18 mouse cellular contexts compared by ENCODE assay signal in genomic region chr11:56810141-56810540, GRCm38 (mm10).
DNase-seq lines count a peak whose midpoint lies in the region; ATAC-seq and TF ChIP-seq lines count a peak whose summit lies in the region.
"Had no signal": no experiment of that assay in that cellular context is flagged by ENCODE, and none has a peak within 500 bp of the region (broad histone marks: within the 10 kb centered on the region; RNA-seq: fewer than 3 reads in every experiment).

No protein-coding gene starts in this region.

- no peaks in the 10 kb centered on the region for H3K9me3 ChIP-seq in midbrain, postnatal 0 days (ENCODE audit: low read length)
- H3K9me3 ChIP-seq in midbrain, embryonic 10.5 days (replicated peaks): no peaks in the 10 kb centered on the region
- H3K9me3 ChIP-seq in heart, embryonic 10.5 days: no peaks in the 10 kb centered on the region
- H3K9me3 ChIP-seq: embryonic facial prominence, embryonic 13.5 days; hindbrain, embryonic 15.5 days; limb, embryonic 15.5 days; neural tube, embryonic 12.5 days had no signal

- ATAC-seq in midbrain, postnatal 0 days (ENCODE audit: low FRiP score): no peak
- ATAC-seq: intestine, postnatal 0 days had no signal

- TF ChIP-seq CTCF in cerebellum, adult 2 months (IDR thresholded peaks at IDR 0.05; ENCODE audit: borderline replicate concordance, insufficient read depth, low read depth, low read length): no peak
- TF ChIP-seq CTCF in midbrain, postnatal 0 days (IDR thresholded peaks at IDR 0.05): no peak

- intact Hi-C loops in heart, postnatal 14 days (cut with DNase I): no loop called here

- no peaks in the 10 kb centered on the region for H3K36me3 ChIP-seq in midbrain, postnatal 0 days (ENCODE audit: insufficient read depth, low read length)
- no peaks in the 10 kb centered on the region for H3K36me3 ChIP-seq in midbrain, embryonic 10.5 days
- H3K36me3 ChIP-seq in heart, embryonic 10.5 days: no peaks in the 10 kb centered on the region
- H3K36me3 ChIP-seq: embryonic facial prominence, embryonic 13.5 days; hindbrain, embryonic 15.5 days; limb, embryonic 15.5 days; neural tube, embryonic 12.5 days had no signal

- no peak overlapping the region for H3K27ac ChIP-seq in cerebellum, adult 2 months (ENCODE audit: insufficient read depth, low read length)
- no peak overlapping the region for H3K27ac ChIP-seq in midbrain, postnatal 0 days (ENCODE audit: low read depth, low read length)
- no peak overlapping the region for H3K27ac ChIP-seq in midbrain, embryonic 10.5 days (replicated peaks)
- H3K27ac ChIP-seq in heart, embryonic 10.5 days: no peak overlapping the region
- H3K27ac ChIP-seq: embryonic facial prominence, embryonic 13.5 days; hindbrain, embryonic 15.5 days; limb, embryonic 15.5 days; neural tube, embryonic 12.5 days had no signal

- no peak overlapping the region for H3K4me2 ChIP-seq in midbrain, postnatal 0 days (ENCODE audit: low read depth, low read length, poor library complexity, severe bottlenecking)
- H3K4me2 ChIP-seq: embryonic facial prominence, embryonic 13.5 days; hindbrain, embryonic 15.5 days; limb, embryonic 15.5 days; neural tube, embryonic 12.5 days had no signal

- no peak overlapping the region for H3K9ac ChIP-seq in midbrain, postnatal 0 days (replicated peaks; ENCODE audit: low read length, poor library complexity, severe bottlenecking)
- H3K9ac ChIP-seq: embryonic facial prominence, embryonic 13.5 days; hindbrain, embryonic 15.5 days; limb, embryonic 15.5 days; neural tube, embryonic 12.5 days had no signal

- TF ChIP-seq POLR2A in cerebellum, adult 2 months (IDR thresholded peaks at IDR 0.05; ENCODE audit: borderline replicate concordance, insufficient read depth, low read length): no peak

- H3K4me1 ChIP-seq in cerebellum, adult 2 months (ENCODE audit: control insufficient read depth, insufficient read depth, low read length): no peaks in the 10 kb centered on the region
- no peaks in the 10 kb centered on the region for H3K4me1 ChIP-seq in midbrain, postnatal 0 days (ENCODE audit: insufficient read depth, low read length)
- no peaks in the 10 kb centered on the region for H3K4me1 ChIP-seq in midbrain, embryonic 10.5 days
- no peaks in the 10 kb centered on the region for H3K4me1 ChIP-seq in heart, embryonic 10.5 days
- H3K4me1 ChIP-seq: embryonic facial prominence, embryonic 13.5 days; hindbrain, embryonic 15.5 days; limb, embryonic 15.5 days; neural tube, embryonic 12.5 days had no signal

- 24% methylated on average over 2 of the region's 2 CpGs for WGBS in cerebellum, adult 2 months
- 94% methylated on average over 2 of the region's 2 CpGs for WGBS in midbrain, postnatal 0 days
- 90% methylated on average over 2 of the region's 2 CpGs for WGBS in midbrain, embryonic 10.5 days
- 78% methylated on average over 2 of the region's 2 CpGs for WGBS in heart, embryonic 10.5 days

- peak; percentile 49 to 57 for DNase-seq in cerebellum, postnatal 14 days
- DNase-seq in cerebellum, adult 2 months: no peak
- DNase-seq in midbrain, postnatal 0 days (ENCODE audit: low spot score): peak; percentile 24
- DNase-seq in midbrain, embryonic 10.5 days (ENCODE audit: low spot score): no peak
- DNase-seq in frontal cortex, postnatal 36 days (ENCODE audit: low spot score in 2 of 2): peak; percentile 26 to 43
- DNase-seq in layer of hippocampus, postnatal 36 days: peak; percentile 72 to 75
- DNase-seq in heart, embryonic 10.5 days (ENCODE audit: low spot score): no peak
- no peak for DNase-seq in heart, postnatal 14 days
- DNase-seq: cerebellum, adult 11 months; gastrocnemius, postnatal 25 days; heart, postnatal 10 days; kidney, postnatal 10 days; lung, postnatal 14 days had no signal

- H3K4me3 ChIP-seq in cerebellum, adult 2 months (replicated peaks; ENCODE audit: insufficient read depth, low read depth, low read length): no peak overlapping the region
- no peak overlapping the region for H3K4me3 ChIP-seq in midbrain, postnatal 0 days (ENCODE audit: low read depth, low read length)
- H3K4me3 ChIP-seq in midbrain, embryonic 10.5 days: no peak overlapping the region
- H3K4me3 ChIP-seq in heart, embryonic 10.5 days: no peak overlapping the region
- H3K4me3 ChIP-seq: embryonic facial prominence, embryonic 13.5 days; hindbrain, embryonic 15.5 days; limb, embryonic 15.5 days; neural tube, embryonic 12.5 days had no signal

- no peaks in the 10 kb centered on the region for H3K27me3 ChIP-seq in cerebellum, adult 2 months (ENCODE audit: control insufficient read depth, insufficient read depth, low read length)
- H3K27me3 ChIP-seq in midbrain, postnatal 0 days (ENCODE audit: insufficient read depth, low read length): no peaks in the 10 kb centered on the region
- no peaks in the 10 kb centered on the region for H3K27me3 ChIP-seq in midbrain, embryonic 10.5 days (ENCODE audit: low read depth, poor library complexity, severe bottlenecking)
- H3K27me3 ChIP-seq in heart, embryonic 10.5 days (ENCODE audit: insufficient read depth, poor library complexity, severe bottlenecking): no peaks in the 10 kb centered on the region
- H3K27me3 ChIP-seq: embryonic facial prominence, embryonic 13.5 days; hindbrain, embryonic 15.5 days; limb, embryonic 15.5 days; neural tube, embryonic 12.5 days had no signal

Comparison
In these comparisons a context has a peak if more than half of its experiments do, and no peak if none do; other contexts are left out.
1. DNase-seq: peak in cerebellum, postnatal 14 days (2 of 2), midbrain, postnatal 0 days (single experiment), frontal cortex, postnatal 36 days (2 of 2) and layer of hippocampus, postnatal 36 days (2 of 2); none in cerebellum, adult 2 months (0 of 2), midbrain, embryonic 10.5 days (single experiment), heart, embryonic 10.5 days (single experiment) and heart, postnatal 14 days (0 of 2).